Mouse (Mus musculus) right cerebral cortex, postnatal 4 days (tissue): ENCODE results near the gene Zfp36l3.
"Not testable (repeated sequence)": the region's sequence is repeated elsewhere in the genome, so short reads cannot be mapped to it uniquely, and the experiment has no call there.

Source experiments
- DNase-seq: peaks from one replicate; pipeline ENCODE4 v3.0.0-alpha.2; 2022

Zfp36l3 gene

GRCm38 (mm10) chrX:53776276-53776675 is at the start of gene Zfp36l3:
TSS of gene Zfp36l3 (minus strand) at chrX:53776394.
- DNase-seq, result no peak

- no peak for DNase-seq
Measured at GRCm38 (mm10) chrX:53799074-53799473, 22.9 kb upstream of the Zfp36l3 start.

- not testable (repeated sequence) for DNase-seq
Measured at GRCm38 (mm10) chrX:53797519-53797918, 21.3 kb upstream of the Zfp36l3 start, which contains the start of gene Xlr. TSS of gene Xlr (minus strand) at chrX:53797706.

DNA sequence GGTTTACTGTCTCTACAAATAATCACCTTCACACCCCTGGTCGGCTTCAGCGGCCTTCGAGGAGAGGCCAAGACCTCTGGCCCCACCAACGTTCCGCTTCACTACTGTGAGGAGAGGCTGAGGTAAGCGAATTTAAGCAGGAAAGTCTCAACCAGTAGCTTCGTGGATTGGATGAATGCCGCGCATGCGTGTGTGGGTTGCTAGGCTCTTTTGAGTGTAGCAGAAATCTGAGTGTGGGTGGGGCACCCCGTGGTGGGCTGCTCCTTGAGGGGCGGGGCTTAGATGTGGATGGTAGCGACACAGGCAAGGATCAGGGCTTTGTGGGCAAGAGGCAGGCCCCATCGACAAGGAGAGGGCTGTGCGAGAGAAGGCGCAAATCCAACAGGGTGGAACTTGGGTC is 18.5 kb downstream of the Zfp36l3 start, which contains the start of gene 1700013H16Rik:
TSS of gene 1700013H16Rik (minus strand) at position 96 of the 400 bp plus-strand sequence.
- DNase-seq, result no peak

DNA sequence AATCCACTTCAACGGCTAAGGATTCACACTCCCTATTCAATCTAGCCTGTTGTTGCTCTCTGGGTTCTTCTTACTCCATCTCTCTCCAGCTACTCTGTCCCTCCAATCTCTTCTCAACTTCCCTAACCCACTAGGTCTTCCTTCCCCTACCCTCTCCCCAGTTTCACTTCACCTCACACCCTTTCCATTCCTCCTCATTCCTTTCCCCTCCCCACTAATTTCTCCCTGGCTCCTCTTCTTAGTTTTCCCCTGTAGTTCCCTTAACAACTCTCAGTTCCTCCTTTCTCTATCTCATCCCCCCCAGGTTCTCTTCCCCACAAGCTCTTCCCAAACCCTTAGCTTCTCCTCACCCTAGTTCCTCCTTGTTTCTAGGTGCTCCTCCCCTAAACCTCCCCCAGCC is 23.3 kb downstream of the Zfp36l3 start:
- no peak for DNase-seq

DNA sequence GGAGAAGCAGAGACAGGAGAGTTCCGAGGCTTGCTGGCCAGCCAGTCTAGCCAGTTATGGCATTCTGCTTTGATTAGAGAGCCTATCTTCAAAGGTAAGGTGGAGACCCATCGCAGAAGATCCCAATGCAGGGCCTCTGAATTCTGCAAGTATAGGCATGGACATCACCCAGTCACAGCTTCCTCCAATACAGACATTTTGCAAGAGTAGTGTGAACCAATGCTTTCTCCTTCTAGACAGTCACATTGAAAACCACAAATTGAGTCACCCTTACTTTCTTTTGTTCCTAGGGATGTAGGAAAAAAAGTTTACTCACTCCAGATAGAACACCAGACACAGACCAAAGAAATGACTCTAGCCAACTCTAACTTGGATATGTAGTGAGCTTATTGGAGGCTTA is 47.2 kb downstream of the Zfp36l3 start:
- DNase-seq, result no peak

DNA sequence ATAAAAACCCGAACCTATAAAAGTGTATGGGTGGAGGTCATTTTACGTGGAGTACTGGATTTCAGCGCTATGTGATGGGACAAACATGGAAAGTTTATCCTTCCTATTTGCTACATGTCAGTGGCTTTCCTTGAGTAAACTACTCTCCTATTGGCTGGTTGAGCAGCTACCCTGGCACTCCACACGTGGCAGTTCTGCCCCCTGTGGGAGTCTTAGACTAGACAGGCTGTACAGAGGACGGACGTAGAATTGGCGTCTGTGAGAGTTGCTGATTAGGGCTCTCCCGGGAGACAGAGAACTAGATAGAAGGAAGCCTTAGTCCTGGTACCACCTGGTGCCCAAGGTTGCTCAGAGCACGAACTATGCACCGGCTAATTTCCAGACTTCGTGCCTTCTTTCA is 51.6 kb downstream of the Zfp36l3 start, which contains the start of gene 4930502E18Rik:
TSS of gene 4930502E18Rik (plus strand) at position 231 of the 400 bp plus-strand sequence.
- no peak for DNase-seq
